Mouse (Mus musculus): ENCODE results near the gene Srp54a.
"Not testable (repeated sequence)": the region's sequence is repeated elsewhere in the genome, so short reads cannot be mapped to it uniquely, and the experiment has no call there.

The Srp54a gene

DNA sequence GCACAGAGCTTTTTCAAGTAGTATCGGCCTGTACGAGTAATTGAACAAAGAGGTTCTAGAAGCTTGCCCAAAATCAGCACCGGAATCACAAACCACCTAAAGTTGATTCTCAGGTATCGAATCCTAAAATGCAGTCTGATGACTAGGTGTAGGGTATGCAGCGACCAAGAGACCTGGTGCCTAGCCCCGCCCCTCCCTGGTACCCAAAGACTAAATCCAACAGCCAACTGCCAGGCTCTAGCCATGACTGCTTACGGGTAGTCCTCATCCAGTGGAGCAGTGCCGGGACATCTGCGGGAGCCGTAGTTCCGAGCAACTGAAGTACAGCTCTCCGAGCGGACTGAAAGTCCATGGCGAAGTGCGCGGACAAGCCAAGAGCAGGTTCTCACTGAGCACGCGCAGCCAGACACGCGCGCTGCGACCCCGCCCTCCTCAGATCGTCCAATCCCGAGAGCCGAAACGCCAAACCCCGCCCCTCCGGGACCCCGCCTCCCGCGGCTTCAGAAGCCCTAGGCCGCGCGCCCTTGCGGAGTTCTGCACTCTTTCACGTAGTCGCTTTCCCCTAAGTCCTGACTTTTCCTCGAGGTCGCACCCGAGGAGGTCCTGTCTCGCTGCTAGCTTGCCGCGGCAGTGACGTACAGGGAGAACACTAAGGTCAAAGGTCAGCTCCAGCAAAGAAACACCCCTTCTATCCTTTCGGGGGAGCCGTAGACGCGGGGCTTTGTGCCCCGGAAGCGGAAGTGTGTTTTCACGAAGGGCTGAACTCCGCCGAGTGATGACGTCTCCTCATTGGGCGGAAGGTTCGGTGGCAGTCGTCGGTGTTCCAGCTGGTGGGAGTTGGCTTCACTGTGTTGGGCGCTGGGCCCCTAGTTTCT is at the start of gene Srp54a, which contains the start of gene 2700097O09Rik:
Gene Srp54a, plus strand, starts transcription at position 537 of the 875 bp plus-strand sequence.
Gene 2700097O09Rik, minus strand, starts transcription at position 385 of the 875 bp plus-strand sequence.
- DNase-seq (ENCODE audit: low spot score): peak; percentile 96

DNA sequence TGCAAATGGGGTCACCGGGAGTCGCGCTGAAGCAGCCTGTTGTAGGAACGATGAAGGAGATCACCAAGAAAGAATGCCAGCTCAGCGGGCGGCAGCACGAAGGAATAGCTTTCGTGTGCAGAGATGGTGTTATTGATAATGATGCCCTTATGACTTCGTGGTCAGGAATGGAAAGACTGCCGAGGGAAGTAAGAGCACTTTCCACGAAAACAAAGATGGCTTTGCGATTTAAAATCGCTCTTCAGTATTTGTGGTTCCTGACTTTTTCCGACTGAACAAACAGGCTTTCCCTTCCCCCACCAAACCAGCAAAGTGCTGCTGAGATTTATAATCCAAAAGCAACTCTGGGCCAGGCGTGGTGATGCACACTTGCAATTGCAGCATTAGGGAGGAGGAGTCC is 39.1 kb upstream of the Srp54a start:
- DNase-seq (ENCODE audit: low spot score): no peak

DNA sequence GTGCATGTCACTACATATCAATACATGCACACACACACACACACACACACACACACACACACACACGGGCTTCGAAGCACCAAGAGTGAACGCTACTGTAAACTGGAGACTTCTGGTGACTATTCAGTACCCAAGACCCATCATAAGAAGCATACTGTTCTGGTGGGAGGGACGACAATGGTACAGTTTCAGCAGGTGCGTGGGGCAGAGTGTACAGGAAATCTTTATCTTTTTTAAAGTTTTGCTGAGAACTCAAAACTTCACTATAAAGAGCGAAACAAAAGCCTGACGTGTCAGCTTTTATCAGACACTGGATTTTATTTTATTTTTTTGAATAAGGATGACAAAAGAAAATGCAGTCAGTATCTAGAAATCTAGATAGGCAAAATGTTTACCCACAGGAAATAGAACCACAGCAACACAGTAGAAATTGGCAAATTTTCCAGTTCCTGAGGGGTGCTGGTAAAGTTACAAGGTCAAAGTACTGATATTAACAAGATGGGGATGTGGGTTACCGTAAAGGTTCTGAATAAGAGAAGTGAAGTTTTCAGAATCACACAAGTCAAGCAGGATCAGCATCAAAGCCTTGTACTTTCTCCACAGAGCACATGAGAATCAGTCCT is 30.2 kb upstream of the Srp54a start:
- DNase-seq (ENCODE audit: low spot score): no peak

DNA sequence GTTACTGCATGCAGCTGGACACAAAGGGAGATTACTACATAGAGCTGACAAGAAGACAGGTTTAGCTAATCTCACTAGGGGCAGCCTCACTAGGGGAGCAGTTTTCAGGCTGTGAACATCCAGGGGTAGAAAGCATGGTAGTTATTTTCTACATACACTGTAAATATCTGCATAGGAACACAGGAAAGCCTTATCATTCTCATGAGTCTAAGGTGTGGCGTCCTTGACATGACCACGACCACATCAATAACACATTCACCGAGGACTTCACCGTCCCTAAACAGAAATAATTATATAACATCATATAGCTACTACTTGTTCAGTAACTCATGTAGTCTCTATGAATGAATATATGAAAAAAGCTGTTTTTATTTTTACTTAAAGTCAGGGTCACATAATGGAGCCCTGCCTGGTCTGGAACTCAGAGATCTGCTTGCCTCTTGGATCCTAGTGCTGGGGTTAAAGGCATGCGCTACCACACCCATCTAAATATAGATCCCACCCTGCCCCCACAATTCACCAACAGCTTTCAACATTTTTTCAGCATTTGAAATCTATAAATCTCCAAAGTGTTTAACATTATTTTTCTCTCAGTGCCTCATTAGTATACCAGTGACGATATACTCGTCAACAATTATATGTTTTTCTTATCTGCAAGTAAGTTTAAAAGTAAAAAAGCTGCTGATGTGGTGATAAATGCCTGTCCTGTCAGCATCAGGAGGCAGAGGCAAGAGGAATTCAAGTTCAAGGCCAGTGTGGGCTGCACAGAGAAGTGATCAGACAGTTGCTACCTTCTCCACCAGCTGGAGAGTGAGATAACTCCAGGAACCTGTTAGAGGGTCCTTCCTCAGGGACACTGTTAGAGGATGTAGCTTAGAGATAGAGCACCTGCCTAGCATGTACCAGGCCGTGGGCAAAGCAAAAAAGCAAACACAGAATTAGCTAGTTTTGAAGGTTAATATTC is 28.6 kb upstream of the Srp54a start:
- DNase-seq (ENCODE audit: low spot score): no peak

DNA sequence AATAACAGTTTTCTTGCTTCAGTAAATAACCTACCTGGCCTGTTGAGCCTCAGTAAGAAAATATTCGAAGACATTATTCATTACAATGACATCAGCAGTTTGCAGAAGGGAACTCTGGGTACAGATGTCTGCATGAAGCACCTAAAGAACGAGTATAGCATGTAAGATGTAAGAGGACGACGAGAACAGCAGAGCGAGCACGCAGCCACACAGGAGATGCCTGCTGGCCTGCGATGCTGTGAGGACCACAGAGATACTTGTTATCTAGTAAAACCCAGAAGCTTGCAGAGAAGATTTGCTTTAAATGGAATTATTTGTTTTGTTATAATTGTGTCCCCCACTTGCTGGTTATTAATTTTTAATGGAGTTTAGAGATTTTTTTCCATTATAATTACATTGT is 26.8 kb upstream of the Srp54a start:
- no peak for DNase-seq (ENCODE audit: low spot score)

DNA sequence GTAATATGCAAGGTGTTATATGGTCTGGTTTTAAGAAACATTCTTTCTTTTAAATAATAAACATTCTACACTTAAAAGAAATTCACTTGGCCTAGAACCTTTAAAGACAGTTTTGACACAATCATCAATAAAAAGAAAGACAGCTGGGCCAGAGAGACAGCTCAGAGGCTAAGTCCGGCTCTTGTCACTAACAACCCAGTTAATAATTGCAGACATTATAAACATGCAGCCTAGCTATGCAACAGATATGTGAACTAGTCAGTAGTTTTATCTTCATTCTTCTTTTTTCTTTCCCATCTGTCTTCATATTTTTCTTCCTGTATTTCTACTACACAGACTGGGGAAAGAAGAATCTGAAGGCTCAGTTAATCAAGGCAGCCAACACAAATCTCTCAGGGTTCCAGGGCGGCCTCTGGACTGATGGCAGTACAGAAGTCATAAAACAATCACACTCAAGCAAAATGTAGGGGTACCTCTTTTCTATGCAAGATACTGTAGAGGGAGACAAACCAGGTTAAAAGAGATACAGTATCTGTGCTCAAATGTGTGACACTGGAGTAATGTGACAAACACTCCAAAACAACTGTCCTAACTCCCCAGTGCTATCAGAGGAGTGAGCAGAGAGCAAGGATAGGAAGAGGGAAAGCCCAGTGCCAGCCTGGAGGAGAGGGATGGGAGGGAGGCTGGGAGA is 25.4 kb upstream of the Srp54a start:
- no peak for DNase-seq (ENCODE audit: low spot score)

DNA sequence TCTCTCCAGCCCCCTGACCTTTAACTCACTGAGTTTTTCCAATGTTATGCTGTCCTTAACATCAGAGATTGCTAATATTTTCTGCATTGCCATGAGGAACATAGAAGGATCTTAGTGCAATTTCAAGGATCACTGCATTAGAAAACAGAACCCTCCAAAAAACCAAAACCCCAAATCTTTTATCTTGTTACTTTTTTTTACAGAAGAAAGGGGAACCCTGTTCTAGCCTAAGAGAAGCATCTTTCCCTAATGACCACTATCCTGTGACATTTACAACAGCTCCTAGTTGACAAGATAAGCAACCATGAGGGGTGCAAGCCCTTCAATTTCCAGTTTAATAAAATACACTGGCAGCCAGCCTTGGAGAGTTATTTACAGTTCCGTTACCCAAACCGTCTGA is 23.4 kb upstream of the Srp54a start:
- DNase-seq (ENCODE audit: low spot score): no peak

DNA sequence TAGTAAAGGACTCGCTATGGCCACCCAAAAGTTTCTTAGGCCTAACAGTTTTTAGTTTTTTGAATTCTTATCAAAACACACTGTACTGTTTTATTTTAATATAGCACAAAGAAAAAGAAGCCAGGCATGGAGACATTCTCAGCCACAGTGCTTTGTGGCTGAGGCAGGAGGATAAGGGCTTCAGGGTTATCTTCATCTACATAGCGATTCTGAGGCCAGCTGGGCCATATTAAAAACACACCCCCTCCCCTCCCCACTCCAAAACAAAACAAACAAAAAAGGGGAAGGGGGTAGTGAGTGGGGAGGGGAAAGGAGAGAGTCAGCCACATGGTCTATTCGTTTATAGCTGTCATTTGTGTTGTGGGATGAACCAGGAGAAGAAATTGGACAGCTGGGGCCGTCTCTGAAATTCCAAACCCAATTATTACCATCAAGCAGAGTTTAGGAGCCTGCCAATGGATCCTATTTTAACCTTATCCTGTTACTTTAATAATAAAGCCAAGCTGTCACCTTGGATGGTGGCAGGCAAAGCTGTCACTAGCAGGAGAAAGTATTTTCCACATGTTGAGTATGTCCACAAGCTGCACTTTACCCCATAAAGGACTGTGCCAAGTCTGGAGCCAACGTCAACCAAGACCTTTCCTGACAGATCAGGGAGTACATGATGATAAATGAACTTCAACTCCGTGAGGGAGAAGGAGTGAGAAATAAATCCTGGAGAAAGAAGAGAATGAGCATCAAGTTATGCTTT is 21.0 kb upstream of the Srp54a start:
- DNase-seq (ENCODE audit: low spot score): peak; percentile 78

DNA sequence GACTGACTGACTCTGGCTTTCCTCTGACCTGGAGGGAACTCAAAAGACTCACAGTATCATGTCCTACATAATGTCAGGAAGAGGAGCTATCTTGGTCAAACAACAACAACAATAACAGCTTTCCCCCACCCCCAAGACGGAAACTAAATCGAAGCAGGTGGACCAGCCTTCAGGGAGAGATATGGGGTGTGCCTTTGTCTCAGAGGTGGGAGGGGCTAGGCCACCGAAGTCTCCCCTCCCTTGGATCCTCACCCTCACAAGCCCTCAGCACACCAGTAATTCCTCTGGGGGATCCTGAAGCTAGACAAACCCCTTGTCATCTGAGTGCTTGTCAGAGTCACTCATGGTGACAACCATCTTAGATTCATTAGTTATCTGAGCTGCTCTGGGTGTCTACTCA is 20.2 kb upstream of the Srp54a start:
- DNase-seq (ENCODE audit: low spot score): no peak

DNA sequence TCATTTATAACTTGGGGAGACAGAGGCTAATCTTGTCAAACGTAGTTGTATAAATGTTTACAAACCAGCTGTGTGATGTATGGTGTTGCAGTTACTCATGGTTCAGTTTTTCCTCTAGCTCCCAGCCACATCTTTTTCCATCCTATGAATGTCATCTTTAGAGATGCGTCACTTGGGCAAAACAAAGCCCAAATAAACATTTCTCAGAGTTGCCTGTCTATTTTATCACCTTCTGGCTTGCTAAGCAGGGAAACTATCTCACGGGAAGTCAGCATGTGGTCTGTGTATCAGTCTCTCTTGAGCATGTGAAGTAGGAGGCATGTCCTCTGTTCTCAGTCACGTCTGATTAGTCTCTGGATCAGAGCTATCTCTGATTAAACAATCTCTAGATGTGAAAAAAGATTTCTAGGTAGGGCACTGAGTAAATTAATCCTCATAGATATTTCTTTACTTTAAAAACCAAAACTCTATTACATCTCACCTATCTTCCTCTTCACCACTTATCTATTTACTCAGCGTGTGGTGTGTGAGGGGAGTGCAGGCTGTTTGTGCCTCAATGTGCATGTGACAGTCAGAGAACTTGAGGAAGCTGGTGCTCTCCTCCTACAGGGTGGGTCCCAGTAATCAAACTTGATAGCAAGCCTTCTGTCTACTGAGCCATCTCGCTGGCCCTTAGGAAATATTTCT is 19.7 kb upstream of the Srp54a start:
- no peak for DNase-seq (ENCODE audit: low spot score)

DNA sequence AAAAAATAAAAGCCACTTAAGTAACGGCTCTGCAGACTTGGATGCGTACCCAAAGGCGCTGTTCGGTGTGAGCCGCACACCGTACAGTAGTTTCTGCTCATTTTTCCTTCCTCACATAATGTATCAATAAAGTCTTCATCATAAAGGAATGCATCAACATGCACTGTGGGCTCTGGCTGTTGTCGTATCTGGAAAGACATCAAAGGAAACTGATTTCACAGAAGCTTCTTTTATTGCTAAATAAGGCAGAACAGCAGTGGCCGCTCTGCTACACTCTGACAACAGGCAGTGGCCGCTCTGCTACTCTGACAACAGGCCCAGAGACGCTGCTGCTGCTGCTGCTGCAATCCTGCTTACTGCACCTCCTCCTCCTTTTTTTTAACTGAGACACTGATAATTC is 19.1 kb upstream of the Srp54a start:
- DNase-seq (ENCODE audit: low spot score): peak; percentile 37

DNA sequence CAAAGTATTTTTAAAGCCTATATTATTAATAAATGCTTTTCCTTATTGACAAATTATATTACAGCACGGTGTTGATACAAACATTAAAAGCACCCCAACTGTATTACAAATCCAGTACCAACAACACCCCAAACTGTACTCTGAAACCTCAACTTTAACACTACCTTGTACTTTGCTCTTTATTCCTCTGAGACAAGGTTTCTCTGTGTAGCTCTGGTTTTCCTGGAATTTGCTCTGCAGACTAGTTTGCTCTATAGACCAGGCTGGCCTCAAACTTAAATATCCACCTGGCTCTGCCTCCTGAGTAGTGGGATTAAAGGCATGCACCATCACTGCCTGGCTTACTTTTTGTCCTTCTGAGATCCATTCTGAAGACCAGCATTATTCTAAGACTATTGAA is 17.9 kb upstream of the Srp54a start:
- DNase-seq (ENCODE audit: low spot score): no peak

DNA sequence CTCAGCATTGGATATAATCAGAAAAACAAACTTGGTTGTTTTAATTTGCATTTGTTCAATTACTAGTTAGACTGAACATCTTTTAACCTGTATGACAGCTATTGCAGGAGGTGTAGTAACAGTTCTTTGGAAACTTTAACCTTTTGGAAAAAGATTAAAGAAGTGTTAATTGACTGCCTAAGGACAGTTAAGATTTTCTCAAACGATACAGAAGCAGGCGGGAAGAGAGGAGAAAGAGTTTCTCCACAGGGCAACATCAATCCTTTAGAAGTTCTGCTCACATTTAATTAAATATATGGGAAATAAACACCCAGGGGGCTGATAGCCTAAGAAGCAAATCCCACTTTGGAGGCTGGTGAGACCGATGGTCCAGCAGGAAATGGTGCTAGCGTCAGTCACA is 7.6 kb upstream of the Srp54a start:
- DNase-seq (ENCODE audit: low spot score): no peak

DNA sequence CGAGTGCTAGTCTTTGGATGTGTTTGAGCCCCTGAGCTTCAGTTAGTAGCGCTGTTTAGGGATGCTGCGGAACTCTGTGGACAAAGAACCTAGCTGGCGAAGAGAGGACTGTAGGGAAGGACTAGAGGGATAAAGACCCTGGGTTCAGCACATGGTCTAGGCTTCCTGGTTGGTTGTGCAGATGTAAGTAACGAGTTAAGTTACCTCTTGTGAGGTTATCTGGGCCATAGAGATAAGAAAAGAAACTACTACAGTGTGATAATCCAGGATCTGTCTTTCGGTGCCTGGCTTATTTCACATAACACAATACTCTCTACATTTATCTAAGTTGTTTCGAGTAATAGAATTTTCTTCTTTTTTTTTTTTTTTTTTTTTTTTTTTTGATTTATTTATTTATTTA is 6.4 kb upstream of the Srp54a start:
- no peak for DNase-seq (ENCODE audit: low spot score)

DNA sequence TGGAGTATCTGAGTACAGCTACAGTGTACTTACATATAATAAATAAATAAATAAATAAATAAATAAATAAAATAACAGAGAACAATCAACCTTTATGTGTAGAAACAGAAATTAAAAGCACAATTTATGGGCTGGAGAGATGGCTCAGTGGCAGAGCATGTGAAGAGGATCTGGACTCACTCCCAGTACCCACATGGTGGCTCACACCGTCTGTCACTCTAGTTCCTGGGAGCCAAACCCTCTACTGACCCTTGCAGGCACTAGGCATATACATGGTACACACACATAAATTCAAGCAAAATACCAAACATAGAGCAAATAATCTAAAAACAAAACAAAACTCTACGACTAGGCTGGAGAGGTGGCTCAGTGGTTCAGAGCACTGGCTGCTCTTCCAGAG is 4.8 kb upstream of the Srp54a start:
- DNase-seq (ENCODE audit: low spot score): no peak

DNA sequence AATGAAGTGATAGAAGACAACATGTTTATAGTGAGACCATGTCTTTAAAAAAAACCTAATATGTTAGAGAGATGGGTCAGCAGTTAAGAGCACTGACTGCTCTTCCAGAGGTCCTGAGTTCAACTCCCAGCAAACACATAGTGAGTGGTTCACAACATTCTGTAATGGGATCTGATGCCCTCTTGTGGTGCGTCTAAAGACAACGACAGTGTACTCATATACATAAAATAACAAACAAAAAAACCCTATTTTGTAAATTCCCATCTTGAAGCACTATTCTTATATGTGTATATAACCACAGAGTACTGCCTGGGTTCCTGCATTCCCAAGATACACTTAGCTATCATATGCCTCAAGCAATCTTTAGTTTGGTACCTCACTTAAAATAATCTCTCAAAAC is 1.4 kb upstream of the Srp54a start:
- peak; percentile 35 for DNase-seq (ENCODE audit: low spot score)

DNA sequence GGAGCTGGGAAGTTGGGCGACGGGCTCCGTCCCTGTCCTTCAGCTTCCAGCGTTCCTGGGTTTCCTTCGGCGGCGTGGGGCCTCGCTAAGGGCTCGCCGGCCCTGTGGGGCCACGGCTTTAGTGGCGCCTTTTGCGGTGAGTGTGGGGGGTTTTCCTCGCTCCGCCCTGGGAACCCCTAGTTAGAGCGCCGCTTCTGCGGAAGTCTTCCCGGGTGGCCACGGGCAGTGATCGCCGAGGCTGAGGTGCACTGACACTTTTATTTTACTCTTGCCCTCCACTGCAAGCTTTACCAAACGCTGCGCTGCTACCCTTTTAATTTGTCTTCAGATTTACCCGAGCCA is 510 bp downstream of the Srp54a start:
- DNase-seq (ENCODE audit: low spot score): not testable (repeated sequence)

DNA sequence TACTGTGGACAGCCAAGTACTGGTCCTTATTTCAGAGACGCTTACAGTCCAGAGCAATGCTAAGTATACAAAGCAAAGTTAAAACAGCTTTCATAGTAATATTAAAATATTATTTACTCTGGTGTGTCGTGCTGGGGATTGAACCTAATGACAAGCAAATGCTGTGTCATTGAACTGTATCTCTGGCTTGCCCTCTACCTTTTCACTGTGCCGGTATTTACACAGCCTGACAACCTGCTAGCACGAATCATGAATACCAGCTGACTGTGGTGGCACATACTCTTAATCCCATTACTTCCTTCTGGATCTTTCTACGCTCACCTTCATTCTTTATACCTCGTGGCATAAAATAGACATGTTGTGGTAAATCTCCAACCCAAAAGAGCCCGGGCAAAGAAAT is 12.1 kb downstream of the Srp54a start:
- DNase-seq (ENCODE audit: low spot score): not testable (repeated sequence)

DNA sequence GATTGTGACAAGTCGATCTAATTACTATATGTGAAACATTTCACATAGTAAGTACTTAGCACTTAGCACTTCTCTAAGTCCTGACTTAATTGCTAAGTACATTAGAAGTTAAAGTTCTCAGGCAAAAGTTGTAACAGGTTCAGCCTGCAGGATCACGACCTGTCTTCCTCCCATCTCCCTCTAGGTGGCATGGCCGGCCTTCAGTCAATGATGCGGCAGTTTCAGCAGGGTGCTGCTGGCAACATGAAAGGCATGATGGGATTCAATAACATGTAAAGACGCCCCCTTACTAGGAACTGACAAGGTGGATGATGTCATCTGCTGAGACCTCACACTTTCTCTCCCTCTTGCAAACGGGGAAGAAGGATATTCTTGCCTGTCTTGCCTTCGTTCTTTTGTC is 32.6 kb downstream of the Srp54a start:
- not testable (repeated sequence) for DNase-seq (ENCODE audit: low spot score)

DNA sequence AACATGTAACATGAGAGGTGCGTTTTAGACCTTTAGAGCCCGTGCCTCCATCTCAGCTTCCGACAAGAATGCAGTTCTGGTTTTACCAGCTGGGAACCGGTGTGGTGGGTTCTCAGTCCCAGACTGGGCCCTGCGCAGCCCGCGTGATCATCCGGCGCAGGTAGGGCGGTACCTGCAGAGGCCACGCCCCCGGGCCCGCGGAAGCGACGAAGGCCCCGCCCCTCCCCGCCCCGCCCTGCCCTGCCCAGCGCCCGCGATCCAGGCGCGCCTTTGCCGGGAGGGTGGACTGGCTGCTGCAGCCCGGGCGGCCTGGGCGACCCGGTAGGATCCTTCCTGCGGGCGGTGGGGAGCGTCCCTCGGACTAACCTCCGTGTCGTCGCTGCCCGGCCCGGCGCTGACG is 44.2 kb downstream of the Srp54a start, which contains the start of gene Fam177a:
Gene Fam177a, plus strand, starts transcription at position 228 of the 400 bp plus-strand sequence.
- not testable (repeated sequence) for DNase-seq (ENCODE audit: low spot score)

All from adipocyte (in vitro differentiated cells).